Mouse (Mus musculus) stomach, postnatal 0 days (tissue): ENCODE data around the gene Trdn.

Experiments
- CTCF ChIP-seq: IDR thresholded peaks from 2 replicates; pipeline ENCODE4 v1.5.1; 2016; ENCODE audit warnings: antibody characterized with exemption, low read depth, mild to moderate bottlenecking, moderate library complexity
- EP300 ChIP-seq: optimal IDR thresholded peaks from 2 replicates; pipeline ENCODE3; 2016; ENCODE audit warnings: antibody characterized with exemption

DNA sequence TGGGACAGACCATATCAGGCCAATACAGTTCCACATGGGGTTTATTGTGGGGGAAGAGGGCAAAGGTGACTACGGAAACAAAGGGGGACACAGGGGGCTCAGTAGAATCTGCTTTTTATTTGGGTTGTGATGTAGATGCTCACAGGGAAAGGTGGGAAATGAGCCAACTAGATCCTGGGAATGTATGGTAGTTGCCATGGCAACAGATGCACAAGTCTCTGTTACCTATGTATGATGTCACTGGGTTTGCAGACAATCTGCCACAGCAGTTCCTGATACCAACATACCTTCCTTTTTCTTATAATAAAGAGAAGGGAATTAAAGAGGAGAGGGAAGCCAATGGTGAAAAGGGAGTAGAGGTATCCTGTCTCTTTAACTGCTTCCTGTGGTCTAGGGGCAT is 14.8 kb upstream of the Trdn start:
- TF ChIP-seq CTCF = no peak
- no peak for TF ChIP-seq EP300
